Mouse (Mus musculus) heart, embryonic 13.5 days (tissue): ENCODE results near the gene Gm3604. TPM values are rescaled to one million over a fixed set of nuclear protein-coding genes. Genes with fewer than 3 reads are reported as not detected.
"Not testable (repeated sequence)": the region's sequence is repeated elsewhere in the genome, so short reads cannot be mapped to it uniquely, and the experiment has no call there.

Experiments
- ATAC-seq: fragments of 200-750 bp; cut with Nextera tagmentation; 2 replicates; pipeline ENCODE4 v1.8.0; 2017; ENCODE audit warnings: moderate TSS enrichment; ENCODE audit not compliant: insufficient number of reproducible peaks, low FRiP score, low TSS enrichment; ENCODE audit errors: extremely low read depth
- H3K27ac ChIP-seq: fragments of 300-500 bp; sonication (generic); replicated peaks from 2 replicates; pipeline ENCODE4 v1.5.1; 2015; ENCODE audit warnings: moderate library complexity, mild to moderate bottlenecking, inconsistent platforms
- H3K27me3 ChIP-seq: fragments of 300-500 bp; sonication (generic); replicated peaks from 2 replicates; pipeline ENCODE4 v1.6.1; 2015; ENCODE audit warnings: mild to moderate bottlenecking, inconsistent platforms
- H3K36me3 ChIP-seq: fragments of 300-500 bp; sonication (generic); 2 replicates; pipeline ENCODE4 v1.6.1; 2015; ENCODE audit warnings: mild to moderate bottlenecking, inconsistent platforms
- H3K4me1 ChIP-seq: fragments of 300-500 bp; sonication (generic); 2 replicates; pipeline ENCODE4 v1.6.1; 2015; ENCODE audit warnings: inconsistent platforms
- H3K4me2 ChIP-seq: fragments of 300-500 bp; sonication (generic); 2 replicates; pipeline ENCODE4 v1.6.1; 2015; ENCODE audit warnings: inconsistent platforms, mild to moderate bottlenecking, moderate library complexity
- H3K4me3 ChIP-seq: fragments of 300-500 bp; sonication (generic); 2 replicates; pipeline ENCODE4 v1.5.1; 2015; ENCODE audit warnings: moderate library complexity, mild to moderate bottlenecking, inconsistent platforms
- H3K9ac ChIP-seq: fragments of 300-500 bp; sonication (generic); 2 replicates; pipeline ENCODE4 v1.6.1; 2015; ENCODE audit warnings: inconsistent platforms, mild to moderate bottlenecking, moderate library complexity
- H3K9me3 ChIP-seq: fragments of 300-500 bp; sonication (generic); 2 replicates; pipeline ENCODE4 v1.6.1; 2016; ENCODE audit warnings: inconsistent platforms
- WGBS: fragments of 180-500 bp; shearing (Covaris S2); methylation state at CpG from one replicate; pipeline ENCODE4 v1.1.7; 2015; ENCODE audit warnings: mixed read lengths; 5-methylcytosine and 5-hydroxymethylcytosine counted together
- microRNA-seq: library from miRNA; unstranded; fragments of <30 nt; microRNA quantifications from one replicate; pipeline ENCODE4, GENCODE M21; 2016
- polyA plus RNA-seq: library from polyadenylated mRNA; unstranded; fragments of >200 nt; fragmentation: Nextera tagmentation; extraction: Ambion mirVana; gene quantifications from 2 replicates; pipeline ENCODE4 v1.2.1, GENCODE M21; 2015

Gm3604 gene
- 3.9 and 4.1 TPM in 2 replicates for polyA plus RNA-seq

DNA sequence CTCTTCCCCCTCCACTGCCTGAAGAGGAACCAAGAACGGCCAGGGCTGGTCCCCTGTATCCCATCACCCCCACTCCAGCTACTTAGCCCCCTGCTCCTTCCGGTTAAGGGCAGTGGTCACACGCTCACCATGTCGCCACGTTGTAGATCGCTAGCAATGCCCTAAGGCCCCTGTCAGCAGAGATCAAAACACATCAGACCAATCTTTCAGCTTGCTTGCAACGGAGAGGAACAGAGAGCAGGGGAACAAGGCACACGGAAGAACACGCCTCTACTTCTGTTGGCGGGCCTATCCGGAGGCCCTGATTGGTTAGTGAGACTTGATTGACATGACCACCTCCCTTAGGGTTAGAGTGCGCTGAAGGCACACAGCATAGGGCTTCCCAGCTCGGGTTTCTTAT is at the start of gene Gm3604:
Gene Gm3604, minus strand, starts transcription at position 226 of the 400 bp plus-strand sequence.
- H3K4me1 ChIP-seq, ATAC-seq, H3K27ac ChIP-seq: not testable (repeated sequence)

DNA sequence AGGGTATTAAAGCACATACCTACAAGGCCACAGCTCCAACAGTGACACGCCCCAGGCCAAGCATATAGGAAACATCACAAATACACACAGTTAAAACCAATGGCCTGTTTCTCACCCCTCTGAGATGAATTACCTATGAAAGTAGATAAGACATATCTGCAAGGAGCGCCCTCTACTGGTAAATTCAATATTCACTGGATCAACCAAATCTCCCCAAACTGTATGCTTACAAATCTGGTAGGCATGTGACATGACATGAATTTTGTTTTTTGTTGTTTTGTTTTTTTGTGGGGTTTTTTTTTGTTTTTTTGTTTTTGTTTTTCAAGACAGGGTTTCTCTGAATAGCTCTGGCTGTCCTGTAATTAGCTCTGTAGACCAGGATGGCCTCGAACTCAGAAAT is 16.2 kb upstream of the Gm3604 start:
- not testable (repeated sequence) for H3K4me2 ChIP-seq, H3K9ac ChIP-seq, H3K4me3 ChIP-seq, H3K36me3 ChIP-seq, H3K27ac ChIP-seq, H3K27me3 ChIP-seq, H3K9me3 ChIP-seq, ATAC-seq, H3K4me1 ChIP-seq
- WGBS, result 72% methylated on average over 3 of the region's 3 CpGs

More for the DNA sequence above, at the start of gene Gm3604:
- Histone ChIP-seq H3K9ac (peak within 1 kb of the TSS; percentile 80), H3K4me3 (peak within 1 kb of the TSS; percentile 61), H3K4me2 (peak within 1 kb of the TSS; percentile 66)
- 6% methylated on average over 13 of the region's 13 CpGs for WGBS
- not testable (repeated sequence) for H3K9me3 ChIP-seq, H3K27me3 ChIP-seq, H3K36me3 ChIP-seq

DNA sequence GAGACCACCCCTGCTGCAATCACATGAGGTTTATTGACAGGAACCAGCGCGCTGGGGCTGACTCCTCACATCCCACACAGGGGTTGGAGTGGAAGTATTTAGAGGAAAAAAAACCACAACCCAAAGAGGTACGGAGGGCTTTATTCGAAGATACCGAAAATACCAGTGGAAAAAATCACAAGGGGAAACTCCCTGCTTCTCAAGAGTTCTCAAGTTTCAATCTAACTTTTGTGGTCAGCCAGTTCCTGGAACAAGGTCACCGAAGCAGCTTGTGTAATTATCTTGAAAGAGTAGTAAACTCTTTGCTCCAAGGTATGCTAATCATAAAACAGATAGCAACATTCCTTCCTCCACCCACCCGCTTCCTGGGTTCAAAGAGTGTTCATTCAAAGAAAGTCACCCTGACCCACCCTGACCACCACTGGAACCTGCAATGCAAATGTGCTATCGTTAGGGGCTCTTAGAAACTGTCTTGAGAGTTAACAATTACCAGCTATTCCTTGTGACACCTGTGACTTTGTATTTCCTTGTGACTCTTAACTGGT is 7.2 kb upstream of the Gm3604 start:
- not testable (repeated sequence) for H3K4me1 ChIP-seq

DNA sequence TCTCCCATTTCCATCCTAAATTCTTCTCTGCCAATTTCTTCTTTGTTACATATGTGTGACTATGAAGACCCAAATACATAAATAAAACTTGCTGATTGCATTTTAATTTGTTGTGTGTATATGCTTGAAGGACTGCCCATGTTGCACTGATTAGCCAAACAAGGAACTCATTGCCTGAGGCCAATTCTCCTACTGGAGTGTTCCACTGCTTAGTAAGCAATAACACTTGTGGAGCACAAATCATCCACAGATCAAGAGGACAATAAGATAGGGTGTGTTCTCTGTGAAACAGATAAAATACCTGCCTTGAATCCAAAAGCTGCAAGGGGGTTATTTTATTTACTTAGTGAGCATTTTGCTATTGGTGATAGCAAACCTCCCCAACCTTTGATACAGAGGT is 51.2 kb downstream of the Gm3604 start:
- Histone ChIP-seq H3K27me3 (no peaks in the 10 kb centered on the region), H3K9me3 (peaks cover 32% of the 10 kb centered on the region), H3K27ac (no peak overlapping the region), H3K36me3 (no peaks in the 10 kb centered on the region), H3K4me1 (no peaks in the 10 kb centered on the region), H3K4me2 (no peak overlapping the region), H3K9ac (no peak overlapping the region), H3K4me3 (no peak overlapping the region)
- ATAC-seq, result no peak

More for the DNA sequence above, 7.2 kb upstream of the Gm3604 start:
- not testable (repeated sequence) for H3K27ac ChIP-seq, H3K4me2 ChIP-seq, H3K36me3 ChIP-seq, H3K9ac ChIP-seq, H3K4me3 ChIP-seq, ATAC-seq, H3K27me3 ChIP-seq
- peaks cover 13% of the 10 kb centered on the region; the same call in 1 of the 2 replicates for H3K9me3 ChIP-seq
- WGBS, result 80% methylated on average over 8 of the region's 8 CpGs

DNA sequence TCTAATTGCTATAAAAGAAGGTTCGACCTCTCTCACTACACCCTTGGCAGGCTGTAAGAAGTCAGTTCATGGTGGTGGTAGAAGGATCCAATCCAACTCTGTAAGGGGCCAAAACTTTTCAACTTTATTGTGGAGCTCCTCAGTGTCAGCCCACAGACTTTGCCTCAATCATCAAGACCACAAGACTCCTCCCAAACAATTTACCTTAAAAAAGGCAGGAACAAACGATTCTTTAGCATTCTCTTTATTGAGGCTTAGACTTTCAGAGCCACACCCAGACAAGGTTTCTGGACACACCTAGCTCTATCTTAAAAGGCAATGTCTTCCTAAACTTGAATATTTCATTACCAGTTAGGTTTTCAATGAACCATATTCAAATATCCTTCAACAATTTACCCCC is 51.6 kb downstream of the Gm3604 start:
- WGBS, result 55% methylated on average over 2 of the region's 2 CpGs
- H3K9ac ChIP-seq, result no peak overlapping the region
- H3K27ac ChIP-seq, result no peak overlapping the region
- ATAC-seq, result no peak
- no peaks in the 10 kb centered on the region for H3K4me1 ChIP-seq
- H3K4me2 ChIP-seq, result no peak overlapping the region
- H3K4me3 ChIP-seq, result no peak overlapping the region
- no peaks in the 10 kb centered on the region for H3K36me3 ChIP-seq
- peaks cover 32% of the 10 kb centered on the region for H3K9me3 ChIP-seq
- no peaks in the 10 kb centered on the region for H3K27me3 ChIP-seq

Small RNA genes lying within 50 kb of the gene (microRNA-seq; reads per million reads assigned to microRNA genes)
- not detected for gene Gm25933

Other genes starting within 250 kb of the Gm3604 start
- 8.0 and 9.1 TPM in 2 replicates for gene Gm49359, start 83.7 kb upstream of the Gm3604 start, polyA plus RNA-seq
- not detected in 2 replicates for gene Zfp935, start 175.3 kb upstream of the Gm3604 start, polyA plus RNA-seq
- gene Zfp934, start 188.0 kb upstream of the Gm3604 start, polyA plus RNA-seq, result 13.8 and 15.0 TPM in 2 replicates
- 6.4 and 7.4 TPM in 2 replicates for gene 6720489N17Rik, start 241.0 kb upstream of the Gm3604 start, polyA plus RNA-seq